Mouse (Mus musculus): ENCODE measurements around the gene Lsm2. TPM values are rescaled to one million over a fixed set of nuclear protein-coding genes. Genes with fewer than 3 reads are reported as not detected.

Lsm2 gene
- 27.8 to 35.0 TPM (median 28.9 TPM) in 4 replicates for total RNA-seq (2023)

GRCm38 (mm10) chr17:34981690-34982180 lies at the start of gene Lsm2:
Gene Lsm2, plus strand, starts transcription at chr17:34981862.

GRCm38 (mm10) chr17:34959130-34959778 lies 22.4 kb upstream of the Lsm2 start, which contains the start of gene Hspa1b:
Gene Hspa1b, minus strand, starts transcription at chr17:34959238.

GRCm38 (mm10) chr17:34969822-34970221 lies 11.8 kb upstream of the Lsm2 start, which contains the start of gene Gm20481:
Gene Gm20481, plus strand, starts transcription at chr17:34969912.

GRCm38 (mm10) chr17:34972069-34972749 lies 9.5 kb upstream of the Lsm2 start, which contains the start of the genes Hspa1a and Hspa1l:
Gene Hspa1a, minus strand, starts transcription at chr17:34972156.
Gene Hspa1l, plus strand, starts transcription at chr17:34972703.

GRCm38 (mm10) chr17:35000717-35001451 lies 19.2 kb downstream of the Lsm2 start, which contains the start of gene Vars:
Gene Vars, plus strand, starts transcription at chr17:35000987.

GRCm38 (mm10) chr17:35016376-35016775 lies 34.7 kb downstream of the Lsm2 start, which contains the start of gene Vwa7:
Gene Vwa7, plus strand, starts transcription at chr17:35016579.

GRCm38 (mm10) chr17:35027277-35028068 lies 45.8 kb downstream of the Lsm2 start, which contains the start of gene Sapcd1:
Gene Sapcd1, minus strand, starts transcription at chr17:35028016.

Other genes starting within 250 kb of the Lsm2 start
- gene C4b, start 238.0 kb upstream of the Lsm2 start, total RNA-seq (2023) = 1.5 to 2.8 TPM (median 2.1 TPM) in 4 replicates
- not detected in 4 replicates for gene Cyp21a1, start 177.3 kb upstream of the Lsm2 start, total RNA-seq (2023)
- gene Stk19, start 144.9 kb upstream of the Lsm2 start, total RNA-seq (2023) = 70.2 to 78.8 TPM (median 74.6 TPM) in 4 replicates
- 83.3 to 87.2 TPM (median 86.2 TPM) in 4 replicates for gene Dxo, start 144.8 kb upstream of the Lsm2 start, total RNA-seq (2023)
- gene Skiv2l, start 131.7 kb upstream of the Lsm2 start, total RNA-seq (2023) = 99.2 to 119 TPM (median 104 TPM) in 4 replicates
- 31.6 to 38.4 TPM (median 32.6 TPM) in 4 replicates for gene Nelfe, start 131.5 kb upstream of the Lsm2 start, total RNA-seq (2023)
- gene Cfb, start 119.3 kb upstream of the Lsm2 start, total RNA-seq (2023) = 0.60 TPM in 1 of 4 replicates, not detected in the others
- gene Zbtb12, start 102.4 kb upstream of the Lsm2 start, total RNA-seq (2023) = 11.5 to 12.8 TPM (median 11.9 TPM) in 4 replicates
- not detected in 4 replicates for gene Gm20547, start 99.8 kb upstream of the Lsm2 start, total RNA-seq (2023)
- 1.6 to 3.1 TPM (median 3.1 TPM) in 4 replicates for gene C2, start 83.6 kb upstream of the Lsm2 start, total RNA-seq (2023)
- 145 to 166 TPM (median 150 TPM) in 4 replicates for gene Ehmt2, start 83.4 kb upstream of the Lsm2 start, total RNA-seq (2023)
- gene Slc44a4, start 67.4 kb upstream of the Lsm2 start, total RNA-seq (2023) = not detected in 4 replicates
- 91.5 to 104 TPM (median 98.0 TPM) in 4 replicates for gene Neu1, start 50.6 kb upstream of the Lsm2 start, total RNA-seq (2023)
- gene Hspa1b, start 22.6 kb upstream of the Lsm2 start, total RNA-seq (2023) = 143 to 677 TPM (median 225 TPM) in 4 replicates
- gene Gm20481, start 11.9 kb upstream of the Lsm2 start, total RNA-seq (2023) = 1.1 TPM in 1 of 4 replicates, not detected in the others
- gene Hspa1a, start 9.7 kb upstream of the Lsm2 start, total RNA-seq (2023) = 69.3 to 362 TPM (median 119 TPM) in 4 replicates
- 0.24 to 0.40 TPM in 2 of 4 replicates, not detected in the others for gene Hspa1l, start 9.2 kb upstream of the Lsm2 start, total RNA-seq (2023)
- 237 to 278 TPM (median 258 TPM) in 4 replicates for gene Vars, start 19.1 kb downstream of the Lsm2 start, total RNA-seq (2023)
- 0.28 to 0.52 TPM (median 0.30 TPM) in 4 replicates for gene Vwa7, start 34.7 kb downstream of the Lsm2 start, total RNA-seq (2023)
- gene Sapcd1, start 46.2 kb downstream of the Lsm2 start, total RNA-seq (2023) = 3.0 to 6.4 TPM (median 4.1 TPM) in 4 replicates
- 8.7 to 15.9 TPM (median 11.2 TPM) in 4 replicates for gene Msh5, start 64.9 kb downstream of the Lsm2 start, total RNA-seq (2023)
- gene Clic1, start 68.1 kb downstream of the Lsm2 start, total RNA-seq (2023) = 185 to 195 TPM (median 191 TPM) in 4 replicates
- gene Ddah2, start 77.2 kb downstream of the Lsm2 start, total RNA-seq (2023) = 2.2 to 6.0 TPM (median 4.3 TPM) in 4 replicates
- not detected in 4 replicates for gene Ly6g6c, start 83.5 kb downstream of the Lsm2 start, total RNA-seq (2023)
- gene Mpig6b, start 84.3 kb downstream of the Lsm2 start, total RNA-seq (2023) = not detected in 4 replicates
- not detected in 4 replicates for gene Ly6g6e, start 95.0 kb downstream of the Lsm2 start, total RNA-seq (2023)
- not detected in 4 replicates for gene Ly6g6d, start 96.2 kb downstream of the Lsm2 start, total RNA-seq (2023)
- not detected in 4 replicates for gene Ly6g6f, start 103.7 kb downstream of the Lsm2 start, total RNA-seq (2023)
- gene Abhd16a, start 107.4 kb downstream of the Lsm2 start, total RNA-seq (2023) = 72.8 to 85.6 TPM (median 76.5 TPM) in 4 replicates
- not detected in 4 replicates for gene Ly6g5c, start 126.4 kb downstream of the Lsm2 start, total RNA-seq (2023)
- gene Ly6g5b, start 133.6 kb downstream of the Lsm2 start, total RNA-seq (2023) = 0.66 to 1.6 TPM (median 1.3 TPM) in 4 replicates
- 19.6 to 24.1 TPM (median 22.1 TPM) in 4 replicates for gene Gpank1, start 139.6 kb downstream of the Lsm2 start, total RNA-seq (2023)
- 114 to 130 TPM (median 122 TPM) in 4 replicates for gene Csnk2b, start 140.2 kb downstream of the Lsm2 start, total RNA-seq (2023)
- gene D17H6S53E, start 144.5 kb downstream of the Lsm2 start, total RNA-seq (2023) = 12.0 to 17.1 TPM (median 14.5 TPM) in 4 replicates
- gene Apom, start 150.2 kb downstream of the Lsm2 start, total RNA-seq (2023) = 1.2 to 1.6 TPM in 2 of 4 replicates, not detected in the others
- gene Bag6, start 153.3 kb downstream of the Lsm2 start, total RNA-seq (2023) = 465 to 496 TPM (median 476 TPM) in 4 replicates
- 337 to 364 TPM (median 345 TPM) in 4 replicates for gene Prrc2a, start 183.0 kb downstream of the Lsm2 start, total RNA-seq (2023)
- 2.7 to 6.9 TPM (median 4.0 TPM) in 4 replicates for gene Aif1, start 194.2 kb downstream of the Lsm2 start, total RNA-seq (2023)
- 33.5 to 53.9 TPM (median 46.9 TPM) in 4 replicates for gene Lst1, start 206.6 kb downstream of the Lsm2 start, total RNA-seq (2023)
- 591 to 612 TPM (median 606 TPM) in 4 replicates for gene Ltb, start 212.6 kb downstream of the Lsm2 start, total RNA-seq (2023)
- gene Tnf, start 220.1 kb downstream of the Lsm2 start, total RNA-seq (2023) = 9.1 to 13.6 TPM (median 11.4 TPM) in 4 replicates
- 39.2 to 45.1 TPM (median 41.7 TPM) in 4 replicates for gene Lta, start 223.5 kb downstream of the Lsm2 start, total RNA-seq (2023)
- gene Gm16181, start 239.0 kb downstream of the Lsm2 start, total RNA-seq (2023) = not detected in 4 replicates